Mouse (Mus musculus) testis, adult 2 months (tissue): ENCODE results near the gene Tnfrsf13c.

Source experiments
- CTCF ChIP-seq: fragments of 200-500 bp; IDR thresholded peaks from 2 replicates; pipeline ENCODE4 v1.5.1; 2012; ENCODE audit warnings: low read depth, mild to moderate bottlenecking, inconsistent platforms, low read length, moderate library complexity; ENCODE audit not compliant: control insufficient read depth, insufficient read depth, insufficient replicate concordance
- POLR2A ChIP-seq: fragments of 200-500 bp; IDR thresholded peaks from 2 replicates; pipeline ENCODE4 v1.6.1; 2012; ENCODE audit warnings: low read depth, mild to moderate bottlenecking, inconsistent platforms, low read length, moderate library complexity; ENCODE audit not compliant: control insufficient read depth

DNA sequence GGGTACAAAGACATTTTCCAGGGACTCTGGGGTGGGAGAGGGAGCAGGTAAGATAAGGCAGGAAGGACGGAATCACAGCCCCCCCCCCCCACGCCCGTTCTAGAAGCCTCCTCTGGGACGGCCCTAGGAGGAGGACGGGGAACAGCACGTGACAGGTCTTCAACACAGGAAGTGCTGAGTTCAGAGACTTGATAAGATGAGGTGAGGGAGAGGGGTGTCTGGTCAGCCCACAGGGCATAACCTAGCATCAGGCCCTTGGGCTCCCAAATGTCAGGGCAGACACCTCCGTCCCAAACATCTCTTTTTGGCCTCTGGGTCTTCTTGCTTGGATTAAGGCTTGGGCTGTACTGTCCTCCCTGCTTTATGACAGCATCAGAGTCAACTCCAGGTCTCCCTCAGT, 918 bp downstream of the Tnfrsf13c start:
- TF ChIP-seq POLR2A = no peak
- no peak for TF ChIP-seq CTCF
